Mouse (Mus musculus) neural tube, embryonic 14.5 days (tissue): ENCODE measurements around the gene Ephb6. TPM values are rescaled to one million over a fixed set of nuclear protein-coding genes. Genes with fewer than 3 reads are reported as not detected.
"Not testable (repeated sequence)": the region's sequence is repeated elsewhere in the genome, so short reads cannot be mapped to it uniquely, and the experiment has no call there.

Experiments used
- ATAC-seq: fragments of 200-750 bp; cut with Nextera tagmentation; 2 replicates; pipeline ENCODE4 v1.8.0; 2017; ENCODE audit warnings: low read depth, mild to moderate bottlenecking, moderate TSS enrichment, moderate library complexity
- H3K27ac ChIP-seq: fragments of 300-500 bp; sonication (generic); 2 replicates; pipeline ENCODE4 v1.5.1; 2014; ENCODE audit warnings: low read depth, mild to moderate bottlenecking, control low read depth, low read length, moderate library complexity, mixed read lengths
- H3K27me3 ChIP-seq: fragments of 300-500 bp; sonication (generic); 2 replicates; pipeline ENCODE4 v1.6.1; 2014; ENCODE audit warnings: low read length; ENCODE audit not compliant: control insufficient read depth, insufficient read depth
- H3K36me3 ChIP-seq: fragments of 300-500 bp; sonication (generic); 2 replicates; pipeline ENCODE4 v1.6.1; 2014; ENCODE audit warnings: low read length, mixed read lengths; ENCODE audit not compliant: control insufficient read depth, insufficient read depth
- H3K4me1 ChIP-seq: fragments of 300-500 bp; sonication (generic); 2 replicates; pipeline ENCODE4 v1.6.1; 2014; ENCODE audit warnings: low read length; ENCODE audit not compliant: control insufficient read depth, insufficient read depth
- H3K4me2 ChIP-seq: fragments of 300-500 bp; sonication (generic); 2 replicates; pipeline ENCODE4 v1.6.1; 2014; ENCODE audit warnings: mild to moderate bottlenecking, low read depth, low read length, control low read depth
- H3K4me3 ChIP-seq: fragments of 300-500 bp; sonication (generic); 2 replicates; pipeline ENCODE4 v1.5.1; 2014; ENCODE audit warnings: low read depth, low read length, control low read depth, mixed read lengths
- H3K9ac ChIP-seq: fragments of 300-500 bp; sonication (generic); replicated peaks from 2 replicates; pipeline ENCODE4 v1.6.1; 2014; ENCODE audit warnings: low read depth, mild to moderate bottlenecking, control low read depth, low read length, mixed read lengths
- H3K9me3 ChIP-seq: fragments of 300-500 bp; sonication (generic); 2 replicates; pipeline ENCODE4 v1.6.1; 2016; ENCODE audit warnings: low read length; ENCODE audit not compliant: control insufficient read depth
- WGBS: fragments of 180-500 bp; shearing (Covaris S2); extraction: QIAGEN DNeasy Blood & Tissue Kit; methylation state at CpG from one replicate; pipeline ENCODE4 v1.1.7; 2014; 5-methylcytosine and 5-hydroxymethylcytosine counted together
- polyA plus RNA-seq: library from polyadenylated mRNA; unstranded; fragments of >200 nt; fragmentation: Nextera tagmentation; extraction: Ambion mirVana; gene quantifications from 2 replicates; pipeline ENCODE4 v1.2.1, GENCODE M21; 2014

Gene Ephb6
- polyA plus RNA-seq: 30.4 and 40.3 TPM in 2 replicates

DNA sequence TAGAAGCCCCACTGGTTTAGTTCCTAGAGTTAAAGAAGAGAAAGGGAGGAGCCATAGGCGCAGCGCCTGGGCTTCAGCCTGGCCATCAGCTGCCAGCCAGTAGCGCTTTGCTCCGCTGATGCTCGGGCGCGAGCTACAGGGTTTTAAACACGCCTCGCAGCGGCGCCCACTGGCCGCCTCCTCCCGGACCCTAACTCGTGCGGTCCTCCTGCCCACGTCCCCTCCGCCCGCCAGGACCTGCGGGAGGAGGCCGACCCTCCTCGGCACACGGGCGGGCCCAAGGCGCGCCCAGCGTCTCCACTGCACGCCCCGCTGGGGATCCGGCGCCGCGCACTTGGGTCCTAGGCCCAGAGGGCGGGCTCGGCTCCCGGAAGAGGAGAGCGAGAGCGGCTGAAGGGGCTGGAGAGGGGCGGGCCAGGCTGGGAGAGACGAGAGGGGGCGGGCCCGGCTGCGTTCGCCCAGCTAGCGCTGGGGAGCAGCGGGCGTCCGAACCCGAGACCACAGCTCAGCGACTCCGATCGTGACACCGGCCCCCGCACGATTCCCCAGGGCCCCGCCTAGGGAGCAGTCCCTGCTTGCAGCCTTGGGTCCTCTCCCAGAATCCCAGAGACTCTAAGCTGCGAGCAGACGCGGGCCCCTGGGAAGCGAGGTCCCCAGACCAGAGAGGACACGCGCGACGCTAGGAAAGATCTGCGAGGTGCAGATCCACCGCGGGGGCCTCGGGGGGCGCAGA, at the start of gene Ephb6:
Ephb6 (plus strand) TSS at position 422 of the 733 bp plus-strand sequence.
- WGBS: under 1% methylated on average over 67 of the region's 68 CpGs
- peak; percentile 94 for ATAC-seq
- Histone ChIP-seq H3K36me3 (no peaks in the 10 kb centered on the region), H3K4me3 (peak within 1 kb of the TSS; percentile 73), H3K4me2 (peak within 1 kb of the TSS; percentile 98), H3K4me1 (0 out of 2 replicates have a peak, but pooled peaks cover 13% of the 10 kb centered on the region), H3K9me3 (no peaks in the 10 kb centered on the region), H3K27me3 (no peaks in the 10 kb centered on the region), H3K27ac (peak within 1 kb of the TSS; percentile 88), H3K9ac (peak within 1 kb of the TSS; percentile 93)

- Histone ChIP-seq H3K4me3 (no peak overlapping the region), H3K4me1 (no peaks in the 10 kb centered on the region), H3K4me2 (no peak overlapping the region), H3K36me3 (no peaks in the 10 kb centered on the region), H3K9ac (no peak overlapping the region), H3K27me3 (no peaks in the 10 kb centered on the region), H3K9me3 (no peaks in the 10 kb centered on the region), H3K27ac (no peak overlapping the region)
- ATAC-seq: peak; percentile 69; the same call in 1 of the 2 replicates
Measured at GRCm38 (mm10) chr6:41556389-41556788, 48.9 kb upstream of the Ephb6 start.

GRCm38 (mm10) chr6:41557468-41557867, 47.8 kb upstream of the Ephb6 start:
- H3K4me2 ChIP-seq: no peak overlapping the region

GRCm38 (mm10) chr6:41558271-41558670, 47.0 kb upstream of the Ephb6 start:
- no peak overlapping the region for H3K4me3 ChIP-seq
- ATAC-seq: no peak
- no peaks in the 10 kb centered on the region for H3K27me3 ChIP-seq
- H3K9ac ChIP-seq: no peak overlapping the region
- H3K4me1 ChIP-seq: no peaks in the 10 kb centered on the region
- WGBS: 27% methylated on average over 2 of the region's 2 CpGs
- no peak overlapping the region for H3K4me2 ChIP-seq
- no peaks in the 10 kb centered on the region for H3K36me3 ChIP-seq
- H3K27ac ChIP-seq: no peak overlapping the region
- no peaks in the 10 kb centered on the region for H3K9me3 ChIP-seq

More at GRCm38 (mm10) chr6:41557468-41557867, 47.8 kb upstream of the Ephb6 start:
- Histone ChIP-seq H3K27me3 (no peaks in the 10 kb centered on the region), H3K4me3 (no peak overlapping the region), H3K27ac (no peak overlapping the region), H3K36me3 (no peaks in the 10 kb centered on the region), H3K4me1 (no peaks in the 10 kb centered on the region), H3K9me3 (no peaks in the 10 kb centered on the region), H3K9ac (no peak overlapping the region)
- ATAC-seq: no peak
- 88% methylated on average over 5 of the region's 5 CpGs for WGBS

GRCm38 (mm10) chr6:41559331-41559730, 46.0 kb upstream of the Ephb6 start:
- Histone ChIP-seq H3K9ac (no peak overlapping the region), H3K4me1 (no peaks in the 10 kb centered on the region), H3K9me3 (no peaks in the 10 kb centered on the region), H3K27me3 (no peaks in the 10 kb centered on the region), H3K4me3 (no peak overlapping the region), H3K27ac (no peak overlapping the region), H3K4me2 (no peak overlapping the region), H3K36me3 (no peaks in the 10 kb centered on the region)
- 59% methylated on average over 3 of the region's 3 CpGs for WGBS
- ATAC-seq: no peak

GRCm38 (mm10) chr6:41560273-41560672, 45.0 kb upstream of the Ephb6 start:
- Histone ChIP-seq H3K4me2 (no peak overlapping the region), H3K36me3 (no peaks in the 10 kb centered on the region), H3K27me3 (no peaks in the 10 kb centered on the region), H3K9ac (no peak overlapping the region), H3K4me3 (no peak overlapping the region), H3K27ac (no peak overlapping the region), H3K9me3 (no peaks in the 10 kb centered on the region), H3K4me1 (no peaks in the 10 kb centered on the region)
- no peak for ATAC-seq
- 81% methylated on average over 2 of the region's 2 CpGs for WGBS

- H3K27ac ChIP-seq: no peak overlapping the region
- no peak for ATAC-seq
- H3K27me3 ChIP-seq: no peaks in the 10 kb centered on the region
- H3K4me2 ChIP-seq: peak overlapping the region; percentile 9; the same call in 1 of the 2 replicates
- H3K9me3 ChIP-seq: no peaks in the 10 kb centered on the region
- H3K4me1 ChIP-seq: no peaks in the 10 kb centered on the region
- WGBS: 96% methylated on average over 4 of the region's 4 CpGs
- no peaks in the 10 kb centered on the region for H3K36me3 ChIP-seq
- H3K9ac ChIP-seq: no peak overlapping the region
- peak overlapping the region; percentile 12; the same call in 1 of the 2 replicates for H3K4me3 ChIP-seq
Measured at GRCm38 (mm10) chr6:41562598-41562997, 42.7 kb upstream of the Ephb6 start.

- H3K9me3 ChIP-seq, H3K9ac ChIP-seq, H3K36me3 ChIP-seq, H3K4me2 ChIP-seq, H3K4me1 ChIP-seq, H3K27me3 ChIP-seq, H3K4me3 ChIP-seq, H3K27ac ChIP-seq: not testable (repeated sequence)
- peak; percentile 60; the same call in 1 of the 2 replicates for ATAC-seq
- WGBS: 51% methylated on average over 4 of the region's 23 CpGs
Measured at GRCm38 (mm10) chr6:41563104-41563951, 42.0 kb upstream of the Ephb6 start.

GRCm38 (mm10) chr6:41565261-41565660, 40.0 kb upstream of the Ephb6 start:
- Histone ChIP-seq H3K4me2 (no peak overlapping the region), H3K9me3 (no peaks in the 10 kb centered on the region), H3K4me1 (no peaks in the 10 kb centered on the region), H3K36me3 (no peaks in the 10 kb centered on the region), H3K27ac (no peak overlapping the region), H3K4me3 (no peak overlapping the region), H3K27me3 (no peaks in the 10 kb centered on the region), H3K9ac (no peak overlapping the region)
- WGBS: 33% methylated on average over 1 of the region's 1 CpGs
- no peak for ATAC-seq
